ENCODE assay signal across 14 mouse cellular contexts in the genomic region with DNA sequence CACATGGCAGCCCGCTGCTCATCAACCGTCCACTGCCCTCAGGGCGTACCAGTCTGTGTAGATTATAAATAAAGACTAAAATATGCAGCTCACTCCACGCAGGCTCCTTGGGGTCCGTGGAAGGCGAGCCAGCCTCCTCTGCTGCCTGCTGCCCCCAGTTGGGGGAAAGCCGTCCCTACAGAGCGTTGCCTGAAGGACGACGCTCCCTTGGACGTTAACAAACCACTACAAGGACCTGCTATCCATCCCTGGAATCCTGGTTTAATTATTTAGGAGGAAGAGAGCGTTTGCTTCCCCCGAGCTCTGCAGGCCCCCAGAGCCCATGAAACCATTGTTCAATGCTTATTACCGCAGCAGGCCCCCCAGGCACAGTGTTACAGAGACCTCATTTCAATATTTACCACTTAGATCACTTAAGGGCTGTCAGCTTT.
DNase-seq lines count a peak whose midpoint lies in the region; ATAC-seq and TF ChIP-seq lines count a peak whose summit lies in the region.
"Had no signal": no experiment of that assay in that cellular context is flagged by ENCODE, and none has a peak within 500 bp of the region (broad histone marks: within the 10 kb centered on the region; RNA-seq: fewer than 3 reads in every experiment).

No protein-coding gene starts in this region.

- peak; percentile 32 for DNase-seq in limb, embryonic 11.5 days (ENCODE audit: low spot score)
- DNase-seq in layer of hippocampus, adult 9-11 months: no peak
- no peak for DNase-seq in right cerebral cortex, postnatal 14 days
- DNase-seq: lung, adult 18-20 months; thymus, adult 18-20 months had no signal

- peak; percentile 34 for TF ChIP-seq CTCF in intestine, postnatal 0 days (IDR thresholded peaks at IDR 0.05; ENCODE audit: low read depth)

- no peak overlapping the region for H3K27ac ChIP-seq in intestine, postnatal 0 days (ENCODE audit: low read depth, low read length)
- no peak overlapping the region for H3K27ac ChIP-seq in intestine, embryonic 15.5 days
- 0 out of 2 replicates have a peak overlapping the region, but pooled peaks have one; percentile 30 for H3K27ac ChIP-seq in hindbrain, embryonic 12.5 days
- H3K27ac ChIP-seq in limb, embryonic 11.5 days (replicated peaks; ENCODE audit: low read depth, low read length): no peak overlapping the region
- H3K27ac ChIP-seq in neural tube, embryonic 15.5 days (replicated peaks): no peak overlapping the region
- H3K27ac ChIP-seq: left cerebral cortex, adult 2 months; limb, embryonic 15.5 days had no signal

- ATAC-seq in intestine, postnatal 0 days: no peak
- ATAC-seq in intestine, embryonic 15.5 days: no peak
- peak; percentile 88 for ATAC-seq in hindbrain, embryonic 12.5 days (ENCODE audit: low FRiP score)
- ATAC-seq in limb, embryonic 11.5 days (ENCODE audit: insufficient number of reproducible peaks, low FRiP score, low TSS enrichment, low read depth): no peak
- peak; percentile 63; the same call in 1 of the 2 replicates for ATAC-seq in neural tube, embryonic 15.5 days (ENCODE audit: low FRiP score)

- H3K27me3 ChIP-seq in intestine, postnatal 0 days (replicated peaks; ENCODE audit: control insufficient read depth, insufficient read depth, low read length): no peaks in the 10 kb centered on the region
- no peaks in the 10 kb centered on the region for H3K27me3 ChIP-seq in intestine, embryonic 15.5 days (replicated peaks)
- H3K27me3 ChIP-seq in hindbrain, embryonic 12.5 days: peaks cover 13% of the 10 kb centered on the region; the same call in 1 of the 2 replicates
- H3K27me3 ChIP-seq in limb, embryonic 11.5 days (ENCODE audit: control insufficient read depth, insufficient read depth, low read length): peaks cover 11% of the 10 kb centered on the region; the same call in 1 of the 2 replicates
- H3K27me3 ChIP-seq in neural tube, embryonic 15.5 days (replicated peaks): peaks cover 9% of the 10 kb centered on the region; the same call in 1 of the 2 replicates

- no peaks in the 10 kb centered on the region for H3K4me1 ChIP-seq in intestine, postnatal 0 days (replicated peaks; ENCODE audit: control insufficient read depth, insufficient read depth, low read length)
- no peaks in the 10 kb centered on the region for H3K4me1 ChIP-seq in intestine, embryonic 15.5 days (replicated peaks)
- peaks cover 22% of the 10 kb centered on the region for H3K4me1 ChIP-seq in hindbrain, embryonic 12.5 days
- peaks cover 3% of the 10 kb centered on the region; the same call in 1 of the 2 replicates for H3K4me1 ChIP-seq in limb, embryonic 11.5 days (ENCODE audit: control insufficient read depth, insufficient read depth, low read length)
- peaks cover 15% of the 10 kb centered on the region for H3K4me1 ChIP-seq in neural tube, embryonic 15.5 days

- H3K4me3 ChIP-seq in intestine, postnatal 0 days (ENCODE audit: low read depth, low read length): no peak overlapping the region
- no peak overlapping the region for H3K4me3 ChIP-seq in intestine, embryonic 15.5 days (replicated peaks)
- H3K4me3 ChIP-seq in hindbrain, embryonic 12.5 days: no peak overlapping the region
- no peak overlapping the region for H3K4me3 ChIP-seq in limb, embryonic 11.5 days (ENCODE audit: low read depth, low read length)
- no peak overlapping the region for H3K4me3 ChIP-seq in neural tube, embryonic 15.5 days (replicated peaks)
- H3K4me3 ChIP-seq: heart, embryonic 12.5 days; left cerebral cortex, adult 2 months; limb, embryonic 15.5 days; myocyte had no signal

- H3K9ac ChIP-seq in intestine, postnatal 0 days (ENCODE audit: low read depth, low read length): no peak overlapping the region
- no peak overlapping the region for H3K9ac ChIP-seq in intestine, embryonic 15.5 days
- no peak overlapping the region for H3K9ac ChIP-seq in hindbrain, embryonic 12.5 days
- no peak overlapping the region for H3K9ac ChIP-seq in limb, embryonic 11.5 days (ENCODE audit: low read length)
- no peak overlapping the region for H3K9ac ChIP-seq in neural tube, embryonic 15.5 days (replicated peaks)
- H3K9ac ChIP-seq: heart, embryonic 12.5 days; limb, embryonic 15.5 days had no signal

- WGBS in intestine, postnatal 0 days: 48% methylated on average over 14 of the region's 14 CpGs
- WGBS in intestine, embryonic 15.5 days: 43% methylated on average over 14 of the region's 14 CpGs
- WGBS in hindbrain, embryonic 12.5 days: 34% methylated on average over 14 of the region's 14 CpGs
- WGBS in limb, embryonic 11.5 days: 44% methylated on average over 14 of the region's 14 CpGs
- 24% methylated on average over 14 of the region's 14 CpGs for WGBS in neural tube, embryonic 15.5 days

- no peaks in the 10 kb centered on the region for H3K36me3 ChIP-seq in intestine, postnatal 0 days (ENCODE audit: control insufficient read depth, insufficient read depth)
- H3K36me3 ChIP-seq in intestine, embryonic 15.5 days: no peaks in the 10 kb centered on the region
- H3K36me3 ChIP-seq in hindbrain, embryonic 12.5 days: no peaks in the 10 kb centered on the region
- no peaks in the 10 kb centered on the region for H3K36me3 ChIP-seq in limb, embryonic 11.5 days (ENCODE audit: control insufficient read depth, insufficient read depth, low read length)
- H3K36me3 ChIP-seq in neural tube, embryonic 15.5 days: no peaks in the 10 kb centered on the region
- H3K36me3 ChIP-seq: G1E; heart, embryonic 12.5 days; limb, embryonic 15.5 days had no signal

- no peaks in the 10 kb centered on the region for H3K9me3 ChIP-seq in intestine, postnatal 0 days (ENCODE audit: control insufficient read depth)
- no peaks in the 10 kb centered on the region for H3K9me3 ChIP-seq in intestine, embryonic 15.5 days
- no peaks in the 10 kb centered on the region for H3K9me3 ChIP-seq in hindbrain, embryonic 12.5 days (replicated peaks)
- H3K9me3 ChIP-seq in limb, embryonic 11.5 days (ENCODE audit: control insufficient read depth, low read length): no peaks in the 10 kb centered on the region
- H3K9me3 ChIP-seq in neural tube, embryonic 15.5 days (replicated peaks): no peaks in the 10 kb centered on the region
- H3K9me3 ChIP-seq: G1E; heart, embryonic 12.5 days; limb, embryonic 15.5 days had no signal

- H3K4me2 ChIP-seq in intestine, postnatal 0 days (replicated peaks; ENCODE audit: low read depth): no peak overlapping the region
- no peak overlapping the region for H3K4me2 ChIP-seq in intestine, embryonic 15.5 days (replicated peaks)
- H3K4me2 ChIP-seq in hindbrain, embryonic 12.5 days (replicated peaks): peak overlapping the region; percentile 17; the same call in 1 of the 2 replicates
- H3K4me2 ChIP-seq in limb, embryonic 11.5 days (ENCODE audit: low read depth, severe bottlenecking): no peak overlapping the region
- H3K4me2 ChIP-seq in neural tube, embryonic 15.5 days: peak overlapping the region; percentile 28
- H3K4me2 ChIP-seq: heart, embryonic 12.5 days; limb, embryonic 15.5 days had no signal

Comparison
In these comparisons a context has a peak if more than half of its experiments do, and no peak if none do; other contexts are left out.
1. ATAC-seq: peak in hindbrain, embryonic 12.5 days (single experiment) and neural tube, embryonic 15.5 days (single experiment); none in intestine, postnatal 0 days (single experiment), intestine, embryonic 15.5 days (single experiment) and limb, embryonic 11.5 days (single experiment).
2. H3K4me2 ChIP-seq: peak in hindbrain, embryonic 12.5 days (single experiment) and neural tube, embryonic 15.5 days (single experiment); none in intestine, postnatal 0 days (single experiment), intestine, embryonic 15.5 days (single experiment) and limb, embryonic 11.5 days (single experiment).